ENCODE assay signal across 24 mouse cellular contexts in genomic region chr9:13446703-13447285, GRCm38 (mm10). TPM values are rescaled to one million over a fixed set of nuclear protein-coding genes. Genes with fewer than 3 reads are reported as not detected.
"Had no signal": no experiment of that assay in that cellular context is flagged by ENCODE, and none has a peak within 500 bp of the region (broad histone marks: within the 10 kb centered on the region; RNA-seq: fewer than 3 reads in every experiment).

Gene Gm17571 (minus strand): TSS chr9:13446753.

- H3K36me3 ChIP-seq: intestine, embryonic 15.5 days; limb, embryonic 10.5 days; limb, embryonic 13.5 days; liver, embryonic 13.5 days; neural tube, embryonic 12.5 days; neural tube, embryonic 15.5 days; stomach, embryonic 15.5 days had no signal

- H3K9me3 ChIP-seq: intestine, embryonic 15.5 days; limb, embryonic 10.5 days; limb, embryonic 13.5 days; liver, embryonic 13.5 days; neural tube, embryonic 12.5 days; neural tube, embryonic 15.5 days; stomach, embryonic 15.5 days had no signal

- H3K9ac ChIP-seq: intestine, embryonic 15.5 days; limb, embryonic 13.5 days; liver, embryonic 13.5 days; neural tube, embryonic 12.5 days; neural tube, embryonic 15.5 days; stomach, embryonic 15.5 days had no signal

- H3K4me1 ChIP-seq: intestine, embryonic 15.5 days; neural tube, embryonic 12.5 days; neural tube, embryonic 15.5 days had no signal

- H3K27me3 ChIP-seq: intestine, embryonic 15.5 days; limb, embryonic 13.5 days; liver, embryonic 13.5 days; neural tube, embryonic 12.5 days; neural tube, embryonic 15.5 days; stomach, embryonic 15.5 days had no signal

- H3K27ac ChIP-seq: intestine, embryonic 15.5 days; kidney, postnatal 0 days; layer of hippocampus, adult 2 months; limb, embryonic 10.5 days; liver, embryonic 13.5 days; neural tube, embryonic 12.5 days; neural tube, embryonic 15.5 days; stomach, embryonic 15.5 days had no signal

- DNase-seq: kidney, adult 11 months; kidney, adult 9 months; kidney, postnatal 25 days; layer of hippocampus, adult 9-11 months; liver; liver, embryonic 13.5 days; lung, postnatal 10 days; midbrain, embryonic 14.5 days; retina, postnatal 1 day; right cerebral cortex, postnatal 25 days; spleen, adult 18-20 months; thymus, postnatal 25 days had no signal

- H3K4me2 ChIP-seq: intestine, embryonic 15.5 days; limb, embryonic 13.5 days; liver, embryonic 13.5 days; neural tube, embryonic 12.5 days; neural tube, embryonic 15.5 days; stomach, embryonic 15.5 days had no signal

- H3K4me3 ChIP-seq: intestine, embryonic 15.5 days; layer of hippocampus, adult 2 months; limb, embryonic 10.5 days; limb, embryonic 13.5 days; liver, embryonic 13.5 days; neural tube, embryonic 12.5 days; neural tube, embryonic 15.5 days; stomach, embryonic 15.5 days had no signal

- ATAC-seq: intestine, embryonic 15.5 days had no signal

RNA-seq across cellular contexts. Expression of gene Gm17571, which starts in this region (rescaled TPM):
- polyA plus RNA-seq: intestine, embryonic 15.5 days; kidney, postnatal 0 days; large intestine, adult 2 months; limb, embryonic 10.5 days; limb, embryonic 13.5 days; liver, embryonic 13.5 days; liver, embryonic 16.5 days; midbrain, embryonic 14.5 days; midbrain, postnatal 0 days; neural tube, embryonic 12.5 days; neural tube, embryonic 15.5 days; stomach, embryonic 15.5 days; thymus, postnatal 0 days had no signal
